Mouse (Mus musculus) thymus, adult 2 months (tissue): Measurements from ENCODE around the gene Ppp2r5c. TPM values are rescaled to one million over a fixed set of nuclear protein-coding genes. Genes with fewer than 3 reads are reported as not detected.
A peak's percentile ranks its signal among the peaks of the same experiment; 100 is the strongest.

Experiments
- DNase-seq: peaks from one replicate; pipeline ENCODE4 v3.0.0; 2021
- H3K27ac ChIP-seq: fragments of 200-500 bp; 2 replicates; pipeline ENCODE4 v1.5.1; 2012; ENCODE audit warnings: low read length, control low read depth; ENCODE audit not compliant: control insufficient read depth, insufficient read depth
- H3K27me3 ChIP-seq: fragments of 200-500 bp; 2 replicates; pipeline ENCODE4 v1.6.1; 2012; ENCODE audit warnings: mild to moderate bottlenecking, low read length, moderate library complexity, mixed read lengths; ENCODE audit not compliant: control insufficient read depth, insufficient read depth
- H3K36me3 ChIP-seq: fragments of 200-500 bp; 2 replicates; pipeline ENCODE4 v1.6.1; 2012; ENCODE audit warnings: mild to moderate bottlenecking, low read length, moderate library complexity; ENCODE audit not compliant: control insufficient read depth, insufficient read depth
- H3K4me1 ChIP-seq: fragments of 200-500 bp; replicated peaks from 2 replicates; pipeline ENCODE4 v1.6.1; 2012; ENCODE audit warnings: low read length; ENCODE audit not compliant: control insufficient read depth, insufficient read depth
- H3K4me3 ChIP-seq: fragments of 200-500 bp; 2 replicates; pipeline ENCODE4 v1.5.1; 2012; ENCODE audit warnings: mild to moderate bottlenecking, low read length, control low read depth, moderate library complexity; ENCODE audit not compliant: control insufficient read depth, insufficient read depth
- CTCF ChIP-seq: fragments of 200-500 bp; IDR thresholded peaks from 2 replicates; pipeline ENCODE4 v1.5.1; 2012; ENCODE audit warnings: mild to moderate bottlenecking, control low read depth, low read length, moderate library complexity, borderline replicate concordance; ENCODE audit not compliant: control insufficient read depth, poor library complexity, insufficient read depth; ENCODE audit errors: extremely low read depth
- POLR2A ChIP-seq: fragments of 200-500 bp; IDR thresholded peaks from 2 replicates; pipeline ENCODE4 v1.6.1; 2012; ENCODE audit warnings: mild to moderate bottlenecking, low read length, control low read depth, moderate library complexity; ENCODE audit not compliant: control insufficient read depth, poor library complexity, insufficient read depth; ENCODE audit errors: extremely low read depth
- WGBS: fragments of 180-500 bp; shearing (Covaris S2); methylation state at CpG from one replicate; pipeline ENCODE4 v1.1.7; 2018; 5-methylcytosine and 5-hydroxymethylcytosine counted together
- polyA plus RNA-seq: library from polyadenylated mRNA; depleted of rRNA; stranded (reverse); fragments of >200 nt; gene quantifications from 2 replicates; pipeline ENCODE4 v1.2.3, GENCODE M21; 2012

The Ppp2r5c gene
- polyA plus RNA-seq, 1 experiment = 83.7 TPM

DNA sequence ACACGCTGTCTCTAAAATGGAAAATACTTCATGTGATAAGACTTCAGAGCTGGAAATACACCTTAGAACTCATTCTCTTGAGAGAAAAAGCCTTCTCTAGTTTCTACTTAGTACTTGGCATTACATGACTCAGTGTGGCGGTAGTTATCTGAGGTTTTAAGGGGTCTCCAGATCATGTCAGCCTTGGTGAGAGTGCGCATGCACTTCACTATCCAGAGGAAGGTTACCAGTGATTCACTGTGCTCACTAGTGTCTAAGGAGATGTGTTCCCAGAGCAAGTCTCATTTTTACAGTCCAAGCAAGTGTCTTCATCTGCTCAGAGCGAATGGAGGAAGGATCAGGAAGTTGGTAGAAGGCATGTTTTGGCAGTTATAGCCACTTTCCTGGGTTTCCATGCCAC, 125.4 kb downstream of the Ppp2r5c start:
- no peak overlapping the region for H3K4me3 ChIP-seq
- TF ChIP-seq POLR2A = no peak
- no peak for TF ChIP-seq CTCF
- no peak overlapping the region for H3K27ac ChIP-seq
- H3K27me3 ChIP-seq = no peaks in the 10 kb centered on the region
- no peaks in the 10 kb centered on the region for H3K4me1 ChIP-seq
- WGBS = 99% methylated on average over 4 of the region's 4 CpGs
- H3K36me3 ChIP-seq = peaks cover 52% of the 10 kb centered on the region
- DNase-seq = no peak

DNA sequence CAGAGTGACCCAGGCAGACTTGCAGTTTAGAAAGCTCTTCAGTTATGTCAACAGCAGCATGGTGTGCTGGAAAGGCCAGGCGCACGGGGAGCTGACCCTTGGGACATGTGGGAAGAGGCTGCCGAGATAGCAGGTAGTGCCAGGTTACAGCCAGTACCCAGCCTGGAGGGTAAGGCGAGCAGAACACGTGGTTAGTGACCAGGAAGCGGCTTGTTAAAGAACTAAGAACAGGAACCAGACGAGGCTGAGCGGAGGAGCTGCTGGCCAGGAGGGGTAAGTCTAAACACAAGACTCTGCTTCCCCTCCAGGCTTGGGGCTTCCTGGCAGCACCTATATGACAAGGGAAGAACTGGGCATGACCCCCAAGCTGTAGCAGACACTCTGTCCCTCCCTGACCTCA, 126.7 kb downstream of the Ppp2r5c start:
- 75% methylated on average over 8 of the region's 8 CpGs for WGBS
- TF ChIP-seq POLR2A (no peak), CTCF (no peak)
- Histone ChIP-seq H3K27me3 (no peaks in the 10 kb centered on the region), H3K36me3 (peaks cover 39% of the 10 kb centered on the region), H3K27ac (no peak overlapping the region), H3K4me1 (no peaks in the 10 kb centered on the region), H3K4me3 (no peak overlapping the region)
- DNase-seq = no peak

DNA sequence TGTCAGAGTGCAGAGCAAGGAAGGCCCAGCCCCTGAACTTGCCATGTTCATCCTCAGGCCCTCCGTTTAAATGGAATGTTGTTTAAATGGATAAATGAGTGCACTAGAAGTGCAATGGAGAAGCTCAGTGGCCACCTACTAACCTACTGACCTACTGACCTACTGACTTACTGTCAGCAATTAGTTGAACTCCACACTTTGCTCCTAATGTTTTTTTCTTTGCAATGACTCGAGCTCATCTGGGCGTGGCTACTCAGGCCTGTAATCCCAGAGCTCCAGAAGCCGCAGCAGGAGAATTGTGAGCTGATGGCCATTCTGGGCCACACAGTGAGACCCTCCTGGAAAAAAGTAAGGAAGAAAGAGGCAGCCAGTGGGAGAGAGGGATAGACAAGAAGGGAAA, 129.0 kb downstream of the Ppp2r5c start:
- Histone ChIP-seq H3K4me1 (no peaks in the 10 kb centered on the region), H3K4me3 (no peak overlapping the region), H3K27ac (no peak overlapping the region), H3K36me3 (peaks cover 24% of the 10 kb centered on the region), H3K27me3 (no peaks in the 10 kb centered on the region)
- WGBS = 93% methylated on average over 4 of the region's 4 CpGs
- no peak for DNase-seq
- no peak for TF ChIP-seq CTCF
- TF ChIP-seq POLR2A = no peak

DNA sequence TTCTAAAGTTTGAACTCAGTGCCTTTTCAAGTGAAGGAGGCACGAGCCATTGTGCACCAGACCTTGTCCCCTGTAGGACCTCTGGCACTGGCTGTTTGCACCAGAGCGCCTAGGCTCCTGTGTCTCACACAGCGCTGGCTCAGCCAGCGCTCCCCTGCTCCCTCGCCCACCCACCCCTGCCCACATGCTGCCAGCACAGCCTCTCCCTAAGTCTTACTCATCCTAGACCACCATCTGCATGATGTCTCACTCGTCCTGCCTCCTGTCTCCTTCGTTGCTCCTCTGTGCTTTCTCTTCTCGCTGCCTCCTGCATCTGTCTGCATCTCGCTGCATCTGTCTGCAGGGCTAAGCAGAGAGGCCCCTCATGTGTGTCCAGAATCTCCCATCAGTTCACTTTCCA, 131.4 kb downstream of the Ppp2r5c start:
- Histone ChIP-seq H3K27ac (no peak overlapping the region), H3K4me1 (no peaks in the 10 kb centered on the region), H3K36me3 (peaks cover 18% of the 10 kb centered on the region), H3K4me3 (no peak overlapping the region), H3K27me3 (no peaks in the 10 kb centered on the region)
- 94% methylated on average over 9 of the region's 9 CpGs for WGBS
- no peak for TF ChIP-seq POLR2A
- no peak for TF ChIP-seq CTCF
- no peak for DNase-seq

DNA sequence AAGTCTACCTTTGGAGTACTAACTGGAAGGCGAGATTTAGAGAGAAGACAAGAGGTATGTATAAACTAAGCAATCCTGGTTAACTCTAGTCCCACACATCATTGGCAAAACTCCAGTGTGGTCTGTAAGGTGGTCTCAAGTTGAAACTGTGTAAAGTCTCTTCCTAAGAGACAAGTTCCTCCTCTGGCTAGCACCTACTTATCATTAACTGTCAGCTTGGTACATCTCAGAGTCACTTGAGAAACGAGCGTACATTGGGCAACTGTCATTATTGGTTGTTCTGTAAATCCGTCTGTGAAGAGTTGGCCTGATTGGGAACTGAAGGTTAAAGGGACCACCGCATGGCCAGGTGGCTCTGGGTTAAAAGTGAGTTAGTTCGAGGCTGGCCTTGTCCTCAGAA, 141.7 kb downstream of the Ppp2r5c start:
- H3K4me1 ChIP-seq = peaks cover 7% of the 10 kb centered on the region
- H3K36me3 ChIP-seq = no peaks in the 10 kb centered on the region
- DNase-seq = no peak
- no peak for TF ChIP-seq POLR2A
- TF ChIP-seq CTCF = no peak
- no peak overlapping the region for H3K27ac ChIP-seq
- 75% methylated on average over 6 of the region's 6 CpGs for WGBS
- H3K27me3 ChIP-seq = no peaks in the 10 kb centered on the region
- H3K4me3 ChIP-seq = no peak overlapping the region

DNA sequence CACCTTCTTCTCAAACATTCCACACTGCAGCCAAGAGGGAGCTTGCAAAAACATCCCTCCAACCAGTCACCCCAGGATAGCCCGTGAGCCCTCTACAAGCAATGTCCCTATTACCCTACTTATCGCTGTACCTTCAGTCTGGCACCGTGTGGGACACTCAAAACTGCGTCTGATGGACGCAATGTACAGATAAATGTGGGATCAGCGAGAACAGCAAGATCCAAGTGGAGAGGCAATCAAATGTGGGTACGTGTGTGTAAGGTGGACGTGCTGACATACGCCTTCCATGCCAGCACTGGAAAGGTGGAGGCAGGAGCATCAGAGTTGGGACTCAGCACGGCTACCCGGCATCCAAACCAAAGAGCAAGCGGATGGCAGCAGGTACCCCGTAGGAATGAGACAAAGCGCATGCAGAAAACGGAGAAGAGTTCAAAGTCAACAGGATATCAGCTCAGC, 143.9 kb downstream of the Ppp2r5c start:
- no peaks in the 10 kb centered on the region for H3K27me3 ChIP-seq
- peak overlapping the region; percentile 78 for H3K4me3 ChIP-seq
- peak overlapping the region; percentile 62 for H3K27ac ChIP-seq
- TF ChIP-seq CTCF (no peak), POLR2A (no peak)
- peaks cover 7% of the 10 kb centered on the region for H3K4me1 ChIP-seq
- DNase-seq = no peak
- WGBS = 1% methylated on average over 15 of the region's 15 CpGs
- H3K36me3 ChIP-seq = no peaks in the 10 kb centered on the region

DNA sequence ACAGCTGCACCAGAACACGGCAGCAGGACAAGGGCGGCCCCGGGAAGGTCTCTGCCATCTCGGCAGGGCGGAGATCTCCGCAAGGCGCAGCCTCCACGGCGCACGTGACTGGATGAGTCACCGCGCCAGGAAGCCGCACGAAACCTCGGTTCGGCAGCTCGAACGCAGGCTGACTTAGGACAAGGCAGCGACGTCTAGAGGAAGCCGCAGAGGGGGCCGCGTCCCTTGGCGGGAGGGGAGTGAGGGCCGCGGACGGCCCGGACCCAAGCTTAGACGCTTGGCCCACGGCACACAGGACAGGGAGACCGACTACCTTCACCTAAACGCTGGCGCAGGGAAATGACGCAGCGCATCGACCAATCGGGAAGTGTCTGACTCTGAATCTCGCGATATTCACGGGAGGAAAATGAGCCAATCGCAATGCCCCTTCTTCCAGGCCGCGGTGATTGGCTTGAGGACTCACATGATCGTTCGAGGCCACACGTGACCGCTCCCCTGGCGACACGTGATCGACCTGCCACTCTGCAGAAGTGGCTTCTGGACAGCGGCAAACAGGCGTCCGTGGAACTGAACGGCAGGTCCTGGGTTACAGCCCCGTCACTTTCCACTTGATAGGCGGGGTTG, 144.5 kb downstream of the Ppp2r5c start:
- TF ChIP-seq POLR2A (peak; percentile 50; the same call in 1 of the 2 replicates), CTCF (0 out of 2 replicates have a peak, but pooled peaks have one; percentile 43)

More for the DNA sequence above, 144.5 kb downstream of the Ppp2r5c start:
- no peaks in the 10 kb centered on the region for H3K27me3 ChIP-seq
- peak overlapping the region; percentile 62 for H3K27ac ChIP-seq
- H3K4me3 ChIP-seq = peak overlapping the region; percentile 78
- H3K36me3 ChIP-seq = no peaks in the 10 kb centered on the region
- peak; percentile 96 for DNase-seq
- peaks cover 7% of the 10 kb centered on the region for H3K4me1 ChIP-seq
- under 1% methylated on average over 56 of the region's 56 CpGs for WGBS
